Mouse (Mus musculus) kidney, embryonic 16.5 days (tissue): ENCODE measurements around the gene Fat1. TPM values are rescaled to one million over a fixed set of nuclear protein-coding genes. Genes with fewer than 3 reads are reported as not detected.

Source experiments
- ATAC-seq: fragments of 200-750 bp; cut with Nextera tagmentation; 2 replicates; pipeline ENCODE4 v1.8.0; 2017; ENCODE audit warnings: moderate TSS enrichment; ENCODE audit not compliant: low FRiP score, low TSS enrichment
- H3K27ac ChIP-seq: fragments of 300-500 bp; sonication (generic); 2 replicates; pipeline ENCODE4 v1.5.1; 2014; ENCODE audit warnings: low read length
- H3K27me3 ChIP-seq: fragments of 300-500 bp; sonication (generic); 2 replicates; pipeline ENCODE4 v1.6.1; 2014; ENCODE audit warnings: low read length, control low read depth, mixed read lengths; ENCODE audit not compliant: insufficient read depth
- H3K36me3 ChIP-seq: fragments of 300-500 bp; sonication (generic); 2 replicates; pipeline ENCODE4 v1.6.1; 2014; ENCODE audit warnings: low read length, control low read depth, mixed read lengths; ENCODE audit not compliant: insufficient read depth
- H3K4me1 ChIP-seq: fragments of 300-500 bp; sonication (generic); 2 replicates; pipeline ENCODE4 v1.6.1; 2014; ENCODE audit warnings: low read length, control low read depth, mixed read lengths; ENCODE audit not compliant: insufficient read depth
- H3K4me2 ChIP-seq: fragments of 300-500 bp; sonication (generic); replicated peaks from 2 replicates; pipeline ENCODE4 v1.6.1; 2014; ENCODE audit warnings: low read depth, low read length
- H3K4me3 ChIP-seq: fragments of 300-500 bp; sonication (generic); 2 replicates; pipeline ENCODE4 v1.5.1; 2014; ENCODE audit warnings: mild to moderate bottlenecking, low read length
- H3K9ac ChIP-seq: fragments of 300-500 bp; sonication (generic); replicated peaks from 2 replicates; pipeline ENCODE4 v1.6.1; 2014; ENCODE audit warnings: low read length
- H3K9me3 ChIP-seq: fragments of 300-500 bp; sonication (generic); 2 replicates; pipeline ENCODE4 v1.6.1; 2016; ENCODE audit warnings: low read length, control low read depth
- WGBS: fragments of 180-500 bp; shearing (Covaris S2); extraction: QIAGEN DNeasy Blood & Tissue Kit; methylation state at CpG from one replicate; pipeline ENCODE4 v1.1.7; 2014; 5-methylcytosine and 5-hydroxymethylcytosine counted together
- polyA plus RNA-seq: library from polyadenylated mRNA; unstranded; fragments of >200 nt; fragmentation: Nextera tagmentation; extraction: Ambion mirVana; gene quantifications from 2 replicates; pipeline ENCODE4 v1.2.1, GENCODE M21; 2015

Gene Fat1
- polyA plus RNA-seq, 1 experiment from 2014 or later, result 19.9 TPM

GRCm38 (mm10) chr8:44997829-44998228 lies 62.6 kb downstream of the Fat1 start:
- 12% methylated on average over 6 of the region's 6 CpGs for WGBS

GRCm38 (mm10) chr8:44998275-44998674 lies 63.0 kb downstream of the Fat1 start:
- Histone ChIP-seq H3K27ac (peak overlapping the region; percentile 76), H3K27me3 (no peaks in the 10 kb centered on the region), H3K9me3 (no peaks in the 10 kb centered on the region), H3K4me3 (no peak overlapping the region), H3K4me1 (peaks cover 78% of the 10 kb centered on the region), H3K36me3 (no peaks in the 10 kb centered on the region), H3K4me2 (peak overlapping the region; percentile 30; the same call in 1 of the 2 replicates), H3K9ac (no peak overlapping the region)
- ATAC-seq, result peak; percentile 10; the same call in 1 of the 2 replicates
- WGBS, result 18% methylated on average over 9 of the region's 9 CpGs

More at GRCm38 (mm10) chr8:44997829-44998228, 62.6 kb downstream of the Fat1 start:
- H3K4me2 ChIP-seq, result 0 out of 2 replicates have a peak overlapping the region, but pooled peaks have one; percentile 30
- no peaks in the 10 kb centered on the region for H3K27me3 ChIP-seq
- no peak for ATAC-seq
- H3K4me1 ChIP-seq, result peaks cover 74% of the 10 kb centered on the region
- H3K9ac ChIP-seq, result no peak overlapping the region
- peak overlapping the region; percentile 76 for H3K27ac ChIP-seq
- H3K36me3 ChIP-seq, result no peaks in the 10 kb centered on the region
- no peaks in the 10 kb centered on the region for H3K9me3 ChIP-seq
- H3K4me3 ChIP-seq, result no peak overlapping the region

GRCm38 (mm10) chr8:44998681-44999277 lies 63.5 kb downstream of the Fat1 start:
- Histone ChIP-seq H3K36me3 (no peaks in the 10 kb centered on the region), H3K27me3 (no peaks in the 10 kb centered on the region), H3K4me2 (peak overlapping the region; percentile 30; the same call in 1 of the 2 replicates), H3K9ac (no peak overlapping the region; the same call in 1 of the 2 replicates), H3K4me1 (peaks cover 79% of the 10 kb centered on the region), H3K27ac (peak overlapping the region; percentile 76), H3K9me3 (no peaks in the 10 kb centered on the region), H3K4me3 (no peak overlapping the region)
- ATAC-seq, result peak; percentile 88
- WGBS, result 14% methylated on average over 11 of the region's 11 CpGs

- peak; percentile 69 for ATAC-seq
- H3K4me1 ChIP-seq, result peaks cover 61% of the 10 kb centered on the region
- peak overlapping the region; percentile 39 for H3K27ac ChIP-seq
- no peak overlapping the region for H3K9ac ChIP-seq
- H3K4me2 ChIP-seq, result no peak overlapping the region
- no peaks in the 10 kb centered on the region for H3K27me3 ChIP-seq
- H3K36me3 ChIP-seq, result no peaks in the 10 kb centered on the region
- no peaks in the 10 kb centered on the region for H3K9me3 ChIP-seq
- 39% methylated on average over 8 of the region's 8 CpGs for WGBS
- no peak overlapping the region for H3K4me3 ChIP-seq
Measured at GRCm38 (mm10) chr8:45001577-45002197, 66.4 kb downstream of the Fat1 start.

- Histone ChIP-seq H3K27ac (peak overlapping the region; percentile 59; the same call in 1 of the 2 replicates), H3K4me2 (no peak overlapping the region), H3K4me1 (peaks cover 53% of the 10 kb centered on the region), H3K27me3 (no peaks in the 10 kb centered on the region), H3K4me3 (no peak overlapping the region), H3K36me3 (no peaks in the 10 kb centered on the region), H3K9ac (no peak overlapping the region), H3K9me3 (no peaks in the 10 kb centered on the region)
- no peak for ATAC-seq
- 72% methylated on average over 4 of the region's 4 CpGs for WGBS
Measured at GRCm38 (mm10) chr8:45002686-45003085, 67.4 kb downstream of the Fat1 start.

- peaks cover 39% of the 10 kb centered on the region for H3K4me1 ChIP-seq
- no peaks in the 10 kb centered on the region for H3K27me3 ChIP-seq
- no peak overlapping the region for H3K9ac ChIP-seq
- H3K36me3 ChIP-seq, result 0 out of 2 replicates have a peak, but pooled peaks cover 8% of the 10 kb centered on the region
- no peak overlapping the region for H3K4me2 ChIP-seq
- ATAC-seq, result no peak
- peak overlapping the region; percentile 59; the same call in 1 of the 2 replicates for H3K27ac ChIP-seq
- no peak overlapping the region for H3K4me3 ChIP-seq
- 48% methylated on average over 3 of the region's 3 CpGs for WGBS
- H3K9me3 ChIP-seq, result no peaks in the 10 kb centered on the region
Measured at GRCm38 (mm10) chr8:45004021-45004420, 68.8 kb downstream of the Fat1 start.

- no peaks in the 10 kb centered on the region for H3K9me3 ChIP-seq
- no peak overlapping the region for H3K27ac ChIP-seq
- no peak overlapping the region for H3K4me3 ChIP-seq
- no peak for ATAC-seq
- no peak overlapping the region for H3K4me2 ChIP-seq
- H3K9ac ChIP-seq, result no peak overlapping the region
- no peaks in the 10 kb centered on the region for H3K27me3 ChIP-seq
- H3K36me3 ChIP-seq, result peaks cover 48% of the 10 kb centered on the region
- peaks cover 35% of the 10 kb centered on the region for H3K4me1 ChIP-seq
- WGBS, result 43% methylated on average over 4 of the region's 4 CpGs
Measured at GRCm38 (mm10) chr8:45010685-45011084, 75.4 kb downstream of the Fat1 start.

- Histone ChIP-seq H3K4me2 (no peak overlapping the region), H3K36me3 (peaks cover 53% of the 10 kb centered on the region), H3K9ac (no peak overlapping the region), H3K4me1 (peaks cover 39% of the 10 kb centered on the region), H3K27me3 (no peaks in the 10 kb centered on the region), H3K9me3 (no peaks in the 10 kb centered on the region), H3K4me3 (no peak overlapping the region), H3K27ac (peak overlapping the region; percentile 69; the same call in 1 of the 2 replicates)
- WGBS, result 62% methylated on average over 12 of the region's 12 CpGs
- peak; percentile 67; the same call in 1 of the 2 replicates for ATAC-seq
Measured at GRCm38 (mm10) chr8:45011774-45012173, 76.5 kb downstream of the Fat1 start.

- peaks cover 56% of the 10 kb centered on the region for H3K36me3 ChIP-seq
- no peak overlapping the region for H3K27ac ChIP-seq
- no peaks in the 10 kb centered on the region for H3K27me3 ChIP-seq
- H3K4me1 ChIP-seq, result peaks cover 39% of the 10 kb centered on the region
- no peaks in the 10 kb centered on the region for H3K9me3 ChIP-seq
- no peak overlapping the region for H3K4me3 ChIP-seq
- H3K4me2 ChIP-seq, result no peak overlapping the region
- no peak overlapping the region for H3K9ac ChIP-seq
- WGBS, result 69% methylated on average over 8 of the region's 8 CpGs
- peak; percentile 49; the same call in 1 of the 2 replicates for ATAC-seq
Measured at GRCm38 (mm10) chr8:45013852-45014251, 78.6 kb downstream of the Fat1 start.
